Mouse (Mus musculus) intestine, embryonic 14.5 days (tissue): ENCODE data around the gene Gm17617. TPM values are rescaled to one million over a fixed set of nuclear protein-coding genes. Genes with fewer than 3 reads are reported as not detected.

Experiments used
- ATAC-seq: fragments of 200-750 bp; cut with Nextera tagmentation; replicated peaks from 2 replicates; pipeline ENCODE4 v1.8.0; 2017; ENCODE audit warnings: low read depth, moderate number of reproducible peaks, moderate TSS enrichment, moderate library complexity; ENCODE audit not compliant: low FRiP score, low TSS enrichment
- DNase-seq: peaks from one replicate; pipeline ENCODE4 v3.0.0-alpha.2; 2018; ENCODE audit warnings: low spot score
- H3K27ac ChIP-seq: fragments of 300-500 bp; sonication (generic); 2 replicates; pipeline ENCODE4 v1.5.1; 2014; ENCODE audit warnings: low read depth, mild to moderate bottlenecking, control low read depth
- H3K27me3 ChIP-seq: fragments of 300-500 bp; sonication (generic); replicated peaks from 2 replicates; pipeline ENCODE4 v1.6.1; 2014; ENCODE audit warnings: low read length, control low read depth; ENCODE audit not compliant: control insufficient read depth, insufficient read depth
- H3K36me3 ChIP-seq: fragments of 300-500 bp; sonication (generic); 2 replicates; pipeline ENCODE4 v1.6.1; 2014; ENCODE audit warnings: low read length, control low read depth; ENCODE audit not compliant: control insufficient read depth, insufficient read depth
- H3K4me1 ChIP-seq: fragments of 300-500 bp; sonication (generic); replicated peaks from 2 replicates; pipeline ENCODE4 v1.6.1; 2014; ENCODE audit warnings: low read length, control low read depth, mixed read lengths; ENCODE audit not compliant: control insufficient read depth, insufficient read depth
- H3K4me2 ChIP-seq: fragments of 300-500 bp; sonication (generic); 2 replicates; pipeline ENCODE4 v1.6.1; 2014; ENCODE audit warnings: low read length
- H3K4me3 ChIP-seq: fragments of 300-500 bp; sonication (generic); 2 replicates; pipeline ENCODE4 v1.5.1; 2014; ENCODE audit warnings: low read depth, low read length, control low read depth, mixed read lengths
- H3K9ac ChIP-seq: fragments of 300-500 bp; sonication (generic); 2 replicates; pipeline ENCODE4 v1.6.1; 2014; ENCODE audit warnings: mild to moderate bottlenecking, low read length
- H3K9me3 ChIP-seq: fragments of 300-500 bp; sonication (generic); 2 replicates; pipeline ENCODE4 v1.6.1; 2016; ENCODE audit warnings: low read length, control low read depth; ENCODE audit not compliant: control insufficient read depth
- WGBS: fragments of 180-500 bp; shearing (Covaris S2); extraction: QIAGEN DNeasy Blood & Tissue Kit; methylation state at CpG from one replicate; pipeline ENCODE4 v1.1.7; 2014; 5-methylcytosine and 5-hydroxymethylcytosine counted together
- polyA plus RNA-seq: library from polyadenylated mRNA; unstranded; fragments of >200 nt; fragmentation: Nextera tagmentation; extraction: Ambion mirVana; gene quantifications from 2 replicates; pipeline ENCODE4 v1.2.1, GENCODE M21; 2014

Gm17617 gene
- polyA plus RNA-seq, 1 experiment from 2014 or later = not detected

- ATAC-seq (no peak), DNase-seq (no peak)
- H3K27ac ChIP-seq = no peak overlapping the region
- H3K27me3 ChIP-seq = no peaks in the 10 kb centered on the region
- peaks cover 8% of the 10 kb centered on the region for H3K4me1 ChIP-seq
- H3K9ac ChIP-seq = no peak overlapping the region
- 92% methylated on average over 4 of the region's 4 CpGs for WGBS
- peaks cover 17% of the 10 kb centered on the region for H3K36me3 ChIP-seq
- no peak overlapping the region for H3K4me2 ChIP-seq
- H3K4me3 ChIP-seq = no peak overlapping the region
- H3K9me3 ChIP-seq = no peaks in the 10 kb centered on the region
Measured at GRCm38 (mm10) chr13:55107116-55107515, 26.2 kb downstream of the Gm17617 start.

- Histone ChIP-seq H3K9ac (peak overlapping the region; percentile 78), H3K4me1 (peaks cover 8% of the 10 kb centered on the region), H3K4me2 (peak overlapping the region; percentile 92), H3K36me3 (peaks cover 14% of the 10 kb centered on the region), H3K4me3 (peak overlapping the region; percentile 93), H3K9me3 (no peaks in the 10 kb centered on the region), H3K27ac (peak overlapping the region; percentile 77; the same call in 1 of the 2 replicates), H3K27me3 (no peaks in the 10 kb centered on the region)
- ATAC-seq (no peak), DNase-seq (peak; percentile 53)
- 18% methylated on average over 8 of the region's 8 CpGs for WGBS
Measured at GRCm38 (mm10) chr13:55105953-55106691, 27.2 kb downstream of the Gm17617 start.

GRCm38 (mm10) chr13:55105045-55105952, 28.0 kb downstream of the Gm17617 start, which contains the start of gene Zfp346:
Gene Zfp346 (plus strand): TSS chr13:55105311.
- Histone ChIP-seq H3K27me3 (no peaks in the 10 kb centered on the region), H3K9ac (peak within 1 kb of the TSS; percentile 78), H3K27ac (peak within 1 kb of the TSS; percentile 77; the same call in 1 of the 2 replicates), H3K9me3 (no peaks in the 10 kb centered on the region), H3K4me2 (peak within 1 kb of the TSS; percentile 92), H3K4me3 (peak within 1 kb of the TSS; percentile 93), H3K4me1 (peaks cover 8% of the 10 kb centered on the region), H3K36me3 (peaks cover 14% of the 10 kb centered on the region)
- DNase-seq (peak; percentile 97), ATAC-seq (peak; percentile 96)
- under 1% methylated on average over 58 of the region's 66 CpGs for WGBS

GRCm38 (mm10) chr13:55103351-55103750, 30.0 kb downstream of the Gm17617 start:
- H3K4me2 ChIP-seq = no peak overlapping the region
- no peak overlapping the region for H3K27ac ChIP-seq
- peaks cover 9% of the 10 kb centered on the region for H3K36me3 ChIP-seq
- no peak overlapping the region for H3K9ac ChIP-seq
- ATAC-seq (no peak), DNase-seq (no peak)
- H3K4me3 ChIP-seq = no peak overlapping the region
- WGBS = 53% methylated on average over 2 of the region's 2 CpGs
- H3K4me1 ChIP-seq = peaks cover 11% of the 10 kb centered on the region
- no peaks in the 10 kb centered on the region for H3K9me3 ChIP-seq
- H3K27me3 ChIP-seq = no peaks in the 10 kb centered on the region

GRCm38 (mm10) chr13:55102366-55102765, 31.0 kb downstream of the Gm17617 start:
- no peak overlapping the region for H3K27ac ChIP-seq
- DNase-seq = no peak
- H3K36me3 ChIP-seq = no peaks in the 10 kb centered on the region
- ATAC-seq = no peak
- no peaks in the 10 kb centered on the region for H3K9me3 ChIP-seq
- H3K4me2 ChIP-seq = no peak overlapping the region
- WGBS = 98% methylated on average over 3 of the region's 3 CpGs
- no peaks in the 10 kb centered on the region for H3K27me3 ChIP-seq
- H3K4me1 ChIP-seq = peaks cover 11% of the 10 kb centered on the region
- no peak overlapping the region for H3K4me3 ChIP-seq
- no peak overlapping the region for H3K9ac ChIP-seq

GRCm38 (mm10) chr13:55101627-55102026, 31.7 kb downstream of the Gm17617 start:
- Histone ChIP-seq H3K4me3 (no peak overlapping the region), H3K9me3 (no peaks in the 10 kb centered on the region), H3K27ac (no peak overlapping the region), H3K27me3 (no peaks in the 10 kb centered on the region), H3K36me3 (no peaks in the 10 kb centered on the region), H3K9ac (no peak overlapping the region), H3K4me1 (peaks cover 11% of the 10 kb centered on the region), H3K4me2 (no peak overlapping the region)
- 93% methylated on average over 11 of the region's 11 CpGs for WGBS
- ATAC-seq (no peak), DNase-seq (no peak)

GRCm38 (mm10) chr13:55099726-55100478, 33.4 kb downstream of the Gm17617 start, which contains the start of gene Uimc1:
Gene Uimc1 (minus strand): TSS chr13:55100300.
- Histone ChIP-seq H3K4me3 (peak within 1 kb of the TSS; percentile 71), H3K36me3 (no peaks in the 10 kb centered on the region), H3K27ac (peak within 1 kb of the TSS; percentile 91), H3K9me3 (no peaks in the 10 kb centered on the region), H3K27me3 (no peaks in the 10 kb centered on the region), H3K4me1 (0 out of 2 replicates have a peak, but pooled peaks cover 3% of the 10 kb centered on the region), H3K9ac (peak within 1 kb of the TSS; percentile 89), H3K4me2 (peak within 1 kb of the TSS; percentile 71)
- DNase-seq (peak; percentile 88), ATAC-seq (peak; percentile 88)
- WGBS = under 1% methylated on average over 68 of the region's 81 CpGs
